Mouse (Mus musculus): ENCODE data around the gene Bbs9. TPM values are rescaled to one million over a fixed set of nuclear protein-coding genes. Genes with fewer than 3 reads are reported as not detected.

Gene Bbs9
- polyA plus RNA-seq (2012), result 0.03 TPM in 1 of 2 replicates, not detected in the other

DNA sequence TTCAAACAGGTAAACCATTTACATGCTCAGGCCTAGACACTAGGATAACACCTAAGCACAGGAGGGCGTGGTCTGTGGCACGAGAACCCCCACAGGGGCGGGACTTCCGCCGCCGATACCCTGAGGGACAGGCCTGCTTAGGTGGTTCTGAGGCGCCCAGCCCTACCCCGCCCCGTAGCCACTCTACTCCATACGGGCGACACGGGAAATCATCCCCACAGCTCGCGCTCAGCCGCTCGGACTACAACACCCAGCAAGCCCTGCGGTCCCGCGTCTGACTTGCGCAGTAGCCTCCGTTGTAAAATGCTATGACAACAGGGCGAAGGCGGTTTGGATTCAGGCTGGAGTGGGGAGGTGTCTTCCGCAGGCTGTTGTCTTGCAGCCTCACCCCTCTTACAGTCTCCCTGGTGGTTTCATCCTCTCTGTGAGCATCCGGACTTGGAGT lies at the start of gene Bbs9:
Bbs9 (plus strand) TSS at position 292 of the 445 bp plus-strand sequence.
- TF ChIP-seq GATA1 (IDR thresholded peaks at IDR 0.05; ENCODE audit: low read length), result no peak
- TF ChIP-seq TAL1 (IDR thresholded peaks at IDR 0.05; ENCODE audit: low read length), result no peak
- Histone ChIP-seq H3K4me3 (replicated peaks) (peak within 1 kb of the TSS; percentile 64), H3K36me3 (ENCODE audit: control insufficient read depth) (no peaks in the 10 kb centered on the region), H3K27me3 (ENCODE audit: control insufficient read depth) (no peaks in the 10 kb centered on the region), H3K4me1 (ENCODE audit: control insufficient read depth) (peaks cover 26% of the 10 kb centered on the region), H3K9me3 (ENCODE audit: control insufficient read depth, low read length) (no peaks in the 10 kb centered on the region)

DNA sequence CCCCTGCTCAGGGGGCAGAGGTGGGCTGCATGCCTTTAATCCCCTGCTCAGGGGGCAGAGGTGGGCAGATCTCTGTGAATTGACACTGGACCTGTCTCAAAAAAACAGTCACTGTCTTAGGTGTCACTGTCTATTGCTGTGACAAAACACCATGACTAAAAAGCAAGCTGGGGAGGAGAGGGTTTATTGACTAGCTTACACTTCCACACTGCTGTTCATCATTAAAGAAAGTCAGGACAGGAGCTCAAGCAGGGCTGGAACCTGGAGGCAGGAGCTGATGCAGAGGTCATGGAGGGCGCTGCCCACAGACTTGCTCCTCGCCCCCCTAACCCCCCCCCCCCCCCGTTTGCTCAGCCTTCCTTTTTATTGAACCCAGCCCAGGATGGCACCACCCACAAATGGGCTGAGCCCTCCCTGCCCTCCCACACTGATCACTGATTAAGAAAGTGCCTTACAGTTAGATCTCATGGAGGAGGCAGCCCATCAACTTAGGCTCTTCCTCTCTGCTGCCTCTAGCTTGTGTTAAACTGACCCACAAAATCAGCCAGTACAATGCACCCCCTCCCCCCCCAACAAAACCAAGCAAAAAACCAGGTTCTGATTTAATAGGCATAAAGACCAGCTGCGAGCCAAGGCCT lies 47.4 kb upstream of the Bbs9 start:
- Histone ChIP-seq H3K36me3 (ENCODE audit: control insufficient read depth) (no peaks in the 10 kb centered on the region), H3K27me3 (ENCODE audit: control insufficient read depth) (no peaks in the 10 kb centered on the region), H3K4me3 (replicated peaks) (no peak overlapping the region), H3K9me3 (ENCODE audit: control insufficient read depth, low read length) (no peaks in the 10 kb centered on the region), H3K4me1 (ENCODE audit: control insufficient read depth) (peaks cover 17% of the 10 kb centered on the region)
- TF ChIP-seq GATA1 (IDR thresholded peaks at IDR 0.05; ENCODE audit: low read length), result no peak
- no peak for TF ChIP-seq TAL1 (IDR thresholded peaks at IDR 0.05; ENCODE audit: low read length)

DNA sequence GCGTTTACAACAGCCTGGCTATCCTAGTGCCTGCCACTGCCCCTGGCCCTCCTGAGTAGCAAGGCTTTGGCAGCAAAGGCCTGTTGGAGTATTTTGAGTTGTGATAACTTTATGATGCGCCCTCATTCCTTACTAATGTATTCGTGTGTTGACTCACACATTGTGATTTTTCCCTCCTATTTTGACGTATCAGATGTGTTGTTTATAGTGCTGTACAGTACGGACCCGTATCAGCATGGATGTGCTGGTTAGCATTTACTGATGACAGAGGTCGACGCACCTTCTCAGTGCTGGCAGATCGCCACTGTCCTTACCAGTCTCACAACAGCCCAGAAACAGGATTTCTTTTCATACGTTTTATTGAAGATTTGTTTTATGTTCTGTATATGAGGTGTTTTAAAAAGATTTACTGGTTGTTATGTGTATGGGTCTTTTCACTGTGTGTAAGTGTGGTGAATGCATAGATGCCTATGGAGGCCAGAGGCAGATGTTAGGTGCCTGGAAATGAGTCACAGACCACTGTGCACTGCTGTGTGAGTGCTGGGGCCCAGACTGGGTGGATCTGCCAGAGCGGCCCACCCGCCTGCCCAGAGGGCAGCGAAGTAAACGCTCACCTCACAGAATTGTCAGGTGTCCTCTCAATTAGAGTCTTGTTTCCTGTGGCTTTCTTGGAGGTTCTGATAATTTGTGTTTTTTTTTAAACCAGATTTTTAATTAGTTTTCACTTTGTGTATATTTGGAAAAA lies 46.7 kb upstream of the Bbs9 start:
- no peaks in the 10 kb centered on the region for H3K27me3 ChIP-seq (ENCODE audit: control insufficient read depth)
- no peaks in the 10 kb centered on the region for H3K36me3 ChIP-seq (ENCODE audit: control insufficient read depth)
- no peak overlapping the region for H3K4me3 ChIP-seq (replicated peaks)
- H3K4me1 ChIP-seq (ENCODE audit: control insufficient read depth), result peaks cover 17% of the 10 kb centered on the region
- no peak for TF ChIP-seq GATA1 (IDR thresholded peaks at IDR 0.05; ENCODE audit: low read length)
- no peak for TF ChIP-seq TAL1 (IDR thresholded peaks at IDR 0.05; ENCODE audit: low read length)
- no peaks in the 10 kb centered on the region for H3K9me3 ChIP-seq (ENCODE audit: control insufficient read depth, low read length)

DNA sequence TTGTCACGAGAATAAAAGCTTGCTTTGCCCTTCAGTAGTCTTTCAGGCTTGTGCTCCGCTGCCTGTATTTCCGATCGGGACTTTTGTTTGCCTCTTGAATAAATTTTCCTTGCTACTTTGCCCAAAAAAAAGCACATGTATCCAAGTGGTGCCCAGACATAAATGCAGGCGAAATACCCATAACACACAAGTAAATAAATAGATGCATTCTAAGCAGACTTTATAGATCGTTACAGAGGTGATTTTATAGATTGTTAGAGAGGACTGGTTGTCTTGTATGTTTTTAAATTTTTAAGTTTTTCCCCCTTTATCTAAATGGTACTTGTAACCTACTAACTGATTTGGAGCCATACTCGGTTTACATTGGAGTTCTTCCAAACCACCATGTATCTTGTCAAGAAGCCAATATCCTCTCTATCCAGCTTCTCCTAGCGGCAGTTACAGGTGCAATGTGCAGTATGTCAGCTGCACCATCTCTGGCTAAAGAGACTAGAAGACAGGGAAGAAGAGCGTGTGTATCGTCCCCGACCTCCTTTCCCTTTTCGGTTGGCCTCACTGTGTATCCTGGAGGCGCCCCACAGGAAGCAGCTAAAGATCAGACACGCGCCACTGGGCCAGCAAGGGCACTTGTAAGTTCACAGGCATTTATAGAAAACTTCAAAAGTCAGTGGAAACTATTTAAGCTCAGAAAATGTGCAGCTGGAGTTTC lies 45.8 kb upstream of the Bbs9 start:
- H3K4me1 ChIP-seq (ENCODE audit: control insufficient read depth), result peaks cover 17% of the 10 kb centered on the region
- H3K36me3 ChIP-seq (ENCODE audit: control insufficient read depth), result no peaks in the 10 kb centered on the region
- no peaks in the 10 kb centered on the region for H3K27me3 ChIP-seq (ENCODE audit: control insufficient read depth)
- no peak for TF ChIP-seq TAL1 (IDR thresholded peaks at IDR 0.05; ENCODE audit: low read length)
- TF ChIP-seq GATA1 (IDR thresholded peaks at IDR 0.05; ENCODE audit: low read length), result no peak
- H3K9me3 ChIP-seq (ENCODE audit: control insufficient read depth, low read length), result no peaks in the 10 kb centered on the region
- no peak overlapping the region for H3K4me3 ChIP-seq (replicated peaks)

DNA sequence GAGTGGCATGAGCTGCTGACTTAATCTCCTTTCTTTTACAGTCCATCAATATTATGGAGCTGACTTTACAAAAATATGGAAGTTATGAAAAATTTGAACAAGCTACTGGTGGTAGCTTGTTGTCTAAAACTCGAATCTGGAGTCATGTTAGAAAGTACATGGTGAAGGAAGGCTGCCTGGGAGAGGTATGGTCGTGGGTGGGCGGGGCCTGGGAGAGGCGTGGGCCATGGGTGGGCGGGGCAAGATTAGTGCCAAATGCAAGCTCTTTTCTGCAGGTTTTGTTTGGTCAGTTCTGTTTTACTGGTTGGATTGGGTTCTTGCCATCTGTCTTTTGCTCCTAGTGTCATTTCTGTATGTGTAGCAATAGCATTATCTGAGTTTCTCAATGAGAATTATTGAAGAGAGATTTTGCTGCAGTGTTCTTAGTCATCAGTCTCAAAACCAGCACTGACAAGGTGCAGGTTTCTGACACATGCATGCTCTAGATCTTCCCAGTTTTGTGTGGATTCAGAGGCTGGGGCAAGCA lies 45.1 kb upstream of the Bbs9 start:
- no peaks in the 10 kb centered on the region for H3K9me3 ChIP-seq (ENCODE audit: control insufficient read depth, low read length)
- H3K27me3 ChIP-seq (ENCODE audit: control insufficient read depth), result no peaks in the 10 kb centered on the region
- no peaks in the 10 kb centered on the region for H3K36me3 ChIP-seq (ENCODE audit: control insufficient read depth)
- H3K4me3 ChIP-seq (replicated peaks), result no peak overlapping the region
- peaks cover 17% of the 10 kb centered on the region for H3K4me1 ChIP-seq (ENCODE audit: control insufficient read depth)
- TF ChIP-seq TAL1 (IDR thresholded peaks at IDR 0.05; ENCODE audit: low read length), result no peak
- TF ChIP-seq GATA1 (IDR thresholded peaks at IDR 0.05; ENCODE audit: low read length), result no peak

DNA sequence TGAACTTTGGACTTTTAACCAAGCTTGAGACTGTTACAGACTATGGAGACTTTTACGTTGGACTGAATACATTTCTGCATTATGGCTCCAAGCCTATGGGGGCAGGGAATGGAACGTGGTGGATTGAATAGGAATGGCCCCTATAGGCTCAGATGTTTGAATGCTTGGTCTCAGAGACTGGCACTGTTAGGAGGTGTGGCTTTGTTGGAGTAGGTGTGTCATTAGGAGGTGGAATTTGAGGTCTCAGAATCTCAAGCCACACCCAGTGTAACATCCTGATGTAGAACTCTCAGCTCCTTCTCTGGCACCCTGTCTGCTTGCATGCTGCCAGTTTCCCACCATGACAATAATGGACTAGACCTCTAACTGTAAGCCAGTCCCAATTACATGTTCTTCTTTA lies 42.3 kb upstream of the Bbs9 start:
- Histone ChIP-seq H3K4me3 (replicated peaks) (no peak overlapping the region), H3K27me3 (ENCODE audit: control insufficient read depth) (no peaks in the 10 kb centered on the region), H3K4me1 (ENCODE audit: control insufficient read depth) (peaks cover 16% of the 10 kb centered on the region), H3K9me3 (ENCODE audit: control insufficient read depth, low read length) (no peaks in the 10 kb centered on the region), H3K36me3 (ENCODE audit: control insufficient read depth) (no peaks in the 10 kb centered on the region)
- TF ChIP-seq GATA1 (IDR thresholded peaks at IDR 0.05; ENCODE audit: low read length) (no peak), TAL1 (IDR thresholded peaks at IDR 0.05; ENCODE audit: low read length) (no peak)

DNA sequence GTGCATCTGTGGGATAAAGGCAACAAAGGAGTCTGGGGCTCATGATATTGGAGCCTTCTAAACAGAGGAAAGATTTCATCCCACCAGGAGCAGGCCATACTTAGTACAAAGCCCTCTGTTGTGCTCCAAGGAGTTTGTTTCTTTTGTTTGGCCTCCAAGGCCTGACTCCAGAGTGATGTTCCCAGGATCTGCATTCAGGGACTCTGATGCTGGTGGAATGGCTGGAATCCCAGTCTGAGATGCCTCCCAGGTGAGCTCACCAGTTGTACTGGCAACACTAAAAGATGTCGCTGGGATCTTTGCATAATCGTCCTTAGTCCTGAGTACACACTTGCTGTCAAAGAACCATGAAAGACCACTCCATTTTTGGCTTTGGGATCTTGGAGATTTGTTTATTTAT lies 41.4 kb upstream of the Bbs9 start:
- TF ChIP-seq GATA1 (IDR thresholded peaks at IDR 0.05; ENCODE audit: low read length) (no peak), TAL1 (IDR thresholded peaks at IDR 0.05; ENCODE audit: low read length) (no peak)
- Histone ChIP-seq H3K27me3 (ENCODE audit: control insufficient read depth) (no peaks in the 10 kb centered on the region), H3K4me1 (ENCODE audit: control insufficient read depth) (peaks cover 8% of the 10 kb centered on the region), H3K36me3 (ENCODE audit: control insufficient read depth) (no peaks in the 10 kb centered on the region), H3K4me3 (replicated peaks) (no peak overlapping the region), H3K9me3 (ENCODE audit: control insufficient read depth, low read length) (no peaks in the 10 kb centered on the region)

DNA sequence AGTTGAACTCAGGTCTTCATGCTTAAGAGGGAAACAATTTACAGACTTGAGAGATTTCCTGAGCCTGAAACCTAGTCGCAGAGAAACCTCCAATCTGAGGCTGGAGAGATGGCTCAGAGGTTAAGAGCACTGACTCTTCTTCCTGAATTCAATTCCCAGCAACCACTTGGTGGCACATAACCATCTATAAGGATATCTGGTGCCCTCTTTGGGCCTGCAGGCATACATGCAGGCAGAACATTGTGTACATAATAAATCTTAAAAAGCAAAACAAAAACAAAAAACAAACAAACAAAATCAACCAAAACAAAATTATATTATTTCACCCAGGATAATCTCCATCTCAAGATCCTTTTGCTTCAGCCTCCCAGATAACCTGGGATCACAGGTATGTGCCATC lies 36.7 kb upstream of the Bbs9 start:
- H3K9me3 ChIP-seq (ENCODE audit: control insufficient read depth, low read length), result no peaks in the 10 kb centered on the region
- H3K36me3 ChIP-seq (ENCODE audit: control insufficient read depth), result no peaks in the 10 kb centered on the region
- H3K27me3 ChIP-seq (ENCODE audit: control insufficient read depth), result no peaks in the 10 kb centered on the region
- no peak overlapping the region for H3K4me3 ChIP-seq (replicated peaks)
- H3K4me1 ChIP-seq (ENCODE audit: control insufficient read depth), result no peaks in the 10 kb centered on the region
- TF ChIP-seq GATA1 (IDR thresholded peaks at IDR 0.05; ENCODE audit: low read length) (no peak), TAL1 (IDR thresholded peaks at IDR 0.05; ENCODE audit: low read length) (no peak)

DNA sequence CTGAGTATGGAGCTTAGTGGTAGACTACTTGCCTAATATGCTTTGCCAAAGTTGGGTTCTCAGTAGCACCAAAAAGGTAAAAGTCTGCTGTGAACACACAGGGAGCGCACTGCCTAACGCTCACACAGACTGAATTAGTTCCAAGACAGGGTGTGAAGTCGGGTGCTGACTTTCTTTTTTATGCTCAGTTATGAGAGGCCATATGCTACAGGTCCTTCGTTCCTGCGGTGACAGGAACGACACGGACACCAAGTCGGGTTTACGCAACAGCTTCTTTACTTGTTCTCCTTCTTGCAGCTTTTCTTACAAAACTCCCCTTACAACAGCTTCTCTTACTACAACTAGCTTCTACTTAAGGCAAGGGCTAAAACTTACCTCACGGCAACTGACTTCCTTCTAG lies 32.4 kb upstream of the Bbs9 start:
- H3K36me3 ChIP-seq (ENCODE audit: control insufficient read depth), result peaks cover 27% of the 10 kb centered on the region
- no peaks in the 10 kb centered on the region for H3K9me3 ChIP-seq (ENCODE audit: control insufficient read depth, low read length)
- H3K27me3 ChIP-seq (ENCODE audit: control insufficient read depth), result no peaks in the 10 kb centered on the region
- H3K4me3 ChIP-seq (replicated peaks), result no peak overlapping the region
- peaks cover 8% of the 10 kb centered on the region for H3K4me1 ChIP-seq (ENCODE audit: control insufficient read depth)
- TF ChIP-seq GATA1 (IDR thresholded peaks at IDR 0.05; ENCODE audit: low read length), result no peak
- TF ChIP-seq TAL1 (IDR thresholded peaks at IDR 0.05; ENCODE audit: low read length), result no peak

Data from erythroblast, embryonic 14.5 days (primary cell).